Mouse (Mus musculus) hematopoietic stem cell, adult 5-6 weeks (primary cell): ENCODE results near the gene Wdr12. TPM values are rescaled to one million over a fixed set of nuclear protein-coding genes. Genes with fewer than 3 reads are reported as not detected.

Experiments
- ATAC-seq, 2 experiments: fragments of 125-278 bp in 1 of 2; replicated peaks in 1 of 2; 2 replicates each; pipeline ENCODE4 v1.8.0; 2016 to 2017; ENCODE audit warnings: inconsistent platforms in 2 of 2, mild to moderate bottlenecking in 2 of 2, moderate number of reproducible peaks in 2 of 2, low read depth in 1 of 2, moderate TSS enrichment in 1 of 2; ENCODE audit not compliant: low FRiP score in 2 of 2, poor library complexity in 2 of 2, severe bottlenecking in 2 of 2, insufficient read depth in 1 of 2, low TSS enrichment in 1 of 2
- total RNA-seq: library from RNA; stranded (forward); fragments of 172-1452, 232-1000 nt; gene quantifications from 2 replicates; pipeline ENCODE4 v1.2.3, GENCODE M21; 2017

Gene Wdr12
- total RNA-seq, 1 experiment from 2014 or later = 134 TPM

DNA sequence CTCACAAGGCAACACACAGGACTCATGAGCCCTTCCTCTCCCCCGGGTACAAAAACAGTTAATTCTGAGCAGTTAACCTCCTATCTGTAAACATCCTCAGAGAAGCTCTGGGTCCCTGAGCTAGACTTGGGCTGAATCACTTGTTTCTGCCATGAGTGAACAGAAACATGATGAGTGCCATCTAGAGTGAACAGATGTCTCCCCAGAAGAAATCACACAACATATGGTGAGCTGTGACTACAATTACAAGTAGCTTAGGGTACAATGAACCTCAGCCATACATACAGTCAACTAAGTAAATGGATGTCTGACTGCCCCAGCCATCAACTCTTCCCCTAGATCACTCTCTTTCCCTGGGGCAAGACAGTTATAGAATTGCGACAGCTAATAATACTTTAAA is 63.4 kb downstream of the Wdr12 start:
- no peak for ATAC-seq

Other genes with a start within 250 kb of the Wdr12 start
- gene Fam117b, start 185.6 kb downstream of the Wdr12 start, total RNA-seq = 25.0 and 31.0 TPM in 2 replicates
- 0.19 and 1.1 TPM in 2 replicates for gene Ica1l, start 55.5 kb downstream of the Wdr12 start, total RNA-seq
- gene Carf, start 398 bp downstream of the Wdr12 start, total RNA-seq = 10.0 and 13.6 TPM in 2 replicates
- gene Nbeal1, start 82.0 kb upstream of the Wdr12 start, total RNA-seq = 15.0 and 18.3 TPM in 2 replicates
- 20.6 and 27.8 TPM in 2 replicates for gene Cyp20a1, start 244.7 kb upstream of the Wdr12 start, total RNA-seq